Mouse (Mus musculus): ENCODE results near the gene Gm10974.

DNA sequence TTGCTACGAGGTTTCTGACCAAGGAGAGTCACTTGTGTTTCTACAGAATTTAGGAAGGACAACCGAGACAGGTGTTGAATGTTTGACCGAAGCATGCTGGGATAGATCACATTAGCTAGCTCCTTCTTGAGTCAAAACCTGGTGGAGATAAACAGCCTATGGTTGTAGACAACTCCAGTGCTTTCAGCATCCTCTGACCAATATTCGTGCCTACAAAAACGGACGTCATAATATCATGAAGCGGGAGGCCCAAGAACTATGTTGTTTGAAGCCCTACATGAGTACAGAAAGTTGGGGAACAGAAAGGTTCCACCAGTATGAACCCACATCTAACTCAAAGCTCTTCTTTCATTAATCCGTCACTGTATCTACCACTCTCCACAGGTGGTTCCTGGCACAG, 19.2 kb downstream of the Gm10974 start:
- no peak for TF ChIP-seq CTCF (IDR thresholded peaks at IDR 0.05; ENCODE audit: borderline replicate concordance, insufficient read depth, low read depth, low read length)
- TF ChIP-seq POLR2A (IDR thresholded peaks at IDR 0.05; ENCODE audit: borderline replicate concordance, insufficient read depth, low read length): no peak

Data from cerebellum, adult 2 months (tissue).